Mouse (Mus musculus): ENCODE data around the gene Tmem229b.

Gene Tmem229b

DNA sequence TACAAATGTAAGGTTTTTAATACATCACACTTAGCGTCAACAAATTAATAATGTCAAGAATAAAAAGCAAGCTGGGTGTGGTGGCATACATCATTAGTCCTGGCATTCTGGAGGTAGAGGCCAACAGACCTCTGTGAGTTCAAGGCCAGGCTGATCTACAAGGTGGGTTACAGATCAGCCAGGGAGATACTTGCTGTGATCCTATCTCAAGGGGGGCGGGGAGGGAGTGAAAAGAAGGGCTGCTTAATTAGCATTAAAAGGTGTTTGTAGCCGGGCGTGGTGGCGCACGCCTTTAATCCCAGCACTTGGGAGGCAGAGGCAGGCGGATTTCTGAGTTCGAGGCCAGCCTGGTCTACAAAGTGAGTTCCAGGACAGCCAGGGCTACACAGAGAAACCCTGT, 20.1 kb upstream of the Tmem229b start:
- CTCF ChIA-PET = interaction anchor here in 3 of 4 experiments (0.5 to 2.9 kb wide), 8 partner anchors 12 to 118 kb away, joined by 3 to 14 read pairs (median 4); no protein-coding TSS in a partner anchor
- POLR2A ChIA-PET = interaction anchor here in 3 of 4 experiments (0.6 to 5.7 kb wide), 16 partner anchors 8 to 66 kb away, joined by 3 to 71 read pairs (median 8); no protein-coding TSS in a partner anchor

DNA sequence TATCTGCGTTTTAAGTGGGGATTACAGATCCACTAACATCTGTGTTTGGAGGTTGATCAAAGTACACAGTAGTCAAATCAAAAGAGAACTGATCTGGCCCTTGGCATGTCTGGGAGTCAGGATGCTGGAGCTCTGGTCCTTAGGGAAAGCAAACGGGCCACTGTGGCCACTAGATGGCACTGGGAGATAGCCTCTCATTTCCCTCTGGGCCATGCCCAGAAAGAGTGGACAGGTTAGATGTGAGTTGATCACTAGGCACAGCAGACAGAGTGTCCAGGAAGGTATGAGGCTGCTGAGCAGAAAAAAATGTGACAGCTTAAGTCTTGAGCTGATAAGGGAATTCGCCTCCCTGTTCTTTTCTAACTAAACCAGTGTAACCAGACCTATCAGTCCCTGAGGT, 15.5 kb upstream of the Tmem229b start:
- ChIA-PET CTCF (interaction anchor here (0.6 to 3.4 kb wide), 47 partner anchors 8 to 699 kb away, joined by 3 to 38 read pairs (median 4); partner anchors contain the start of genes Pigh (in 3 of the 4), Arg2 (in 1 of the 4), Atp6v1d (in 1 of the 4) and Eif2s1 (in 1 of the 4)), POLR2A (interaction anchor here (0.6 to 1.9 kb wide), 18 partner anchors 13 to 373 kb away, joined by 3 to 8 read pairs (median 3); partner anchors contain the start of gene Pigh (in 2 of the 4))

DNA sequence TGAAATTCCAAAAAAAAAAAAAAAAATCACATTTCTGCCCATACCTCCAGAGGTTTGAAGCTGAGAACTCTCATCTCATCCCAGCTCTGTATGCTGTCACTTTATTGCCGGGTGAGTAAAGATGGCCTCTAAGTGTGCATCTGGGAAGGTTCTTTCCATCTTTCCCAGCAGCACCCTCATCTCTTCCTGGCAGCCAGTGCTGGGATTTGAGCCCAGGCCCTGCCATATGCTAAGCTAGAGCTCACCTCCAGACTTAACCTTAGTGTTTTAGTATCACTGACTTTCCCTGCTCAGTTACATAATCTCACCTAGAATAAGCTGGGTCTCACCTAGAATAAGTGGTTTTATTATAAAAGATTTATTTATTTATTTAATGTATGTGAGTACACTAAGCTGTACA, 14.5 kb upstream of the Tmem229b start:
- CTCF ChIA-PET = interaction anchor here (0.6 to 3.4 kb wide), 15 partner anchors 11 to 700 kb away, joined by 3 to 38 read pairs (median 10); no protein-coding TSS in a partner anchor
- POLR2A ChIA-PET = interaction anchor here (0.6 to 1.9 kb wide), 10 partner anchors 14 to 878 kb away, joined by 3 to 8 read pairs (median 3); partner anchors contain the start of genes Pigh (in 1 of the 4) and Tmem229b (in 1 of the 4)

DNA sequence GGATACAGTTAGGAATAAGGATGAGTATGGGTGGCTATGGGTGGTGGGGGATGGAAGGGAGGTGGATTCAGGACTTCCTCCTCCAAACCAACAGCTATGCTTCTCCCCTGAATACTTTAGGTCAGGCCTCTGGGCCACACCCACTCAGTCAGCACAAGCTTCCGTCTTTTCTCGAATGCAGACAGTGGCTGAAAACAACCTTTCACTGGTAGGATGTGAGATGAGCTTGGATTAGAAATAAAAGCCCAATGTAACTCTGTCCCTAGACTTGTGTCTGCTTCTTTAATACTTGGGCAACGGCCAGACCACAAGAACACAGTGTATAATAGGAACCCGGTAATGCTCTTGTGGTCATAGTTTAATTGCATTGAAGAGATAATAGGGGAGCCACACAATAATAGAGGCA, 10.6 kb upstream of the Tmem229b start:
- ChIA-PET CTCF (interaction anchor here (0.5 to 4.9 kb wide), 9 partner anchors 17 to 99 kb away, joined by 3 to 43 read pairs (median 4); no protein-coding TSS in a partner anchor), POLR2A (interaction anchor here (0.6 to 2.2 kb wide), 14 partner anchors 8 to 118 kb away, joined by 3 to 9 read pairs (median 5); partner anchors contain the start of genes Pigh (in 1 of the 4), Plekhh1 (in 1 of the 4) and Tmem229b (in 1 of the 4))

DNA sequence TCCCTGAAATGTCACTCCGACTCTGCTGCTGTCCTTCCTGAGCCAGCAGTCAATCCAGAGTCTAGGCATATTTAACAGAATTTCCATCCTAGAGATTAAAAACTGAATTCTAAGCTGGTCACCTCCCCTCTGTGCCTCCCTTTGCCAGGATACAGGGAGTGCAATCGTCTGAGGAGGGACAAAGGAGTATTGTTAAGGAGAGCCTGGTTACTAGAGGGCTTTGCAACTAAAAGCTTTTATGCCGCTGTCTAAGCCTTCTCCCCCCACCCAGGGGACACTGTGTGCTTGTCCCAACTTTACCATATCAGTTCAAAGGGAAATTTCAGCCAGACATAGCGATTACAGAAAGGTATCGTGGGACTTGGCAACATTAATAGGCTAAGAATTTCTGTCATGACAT, 8.7 kb upstream of the Tmem229b start:
- POLR2A ChIA-PET = interaction anchor here in 3 of 4 experiments (0.6 to 4.8 kb wide), 16 partner anchors 11 to 960 kb away, joined by 3 to 40 read pairs (median 4); partner anchors contain the start of genes Plekhh1 (in 2 of the 3), Arg2 (in 1 of the 3) and Pigh (in 1 of the 3)
- CTCF ChIA-PET = interaction anchor here in 3 of 4 experiments (0.9 to 4.9 kb wide), 4 partner anchors 81 to 97 kb away, joined by 4 to 43 read pairs (median 14); no protein-coding TSS in a partner anchor

DNA sequence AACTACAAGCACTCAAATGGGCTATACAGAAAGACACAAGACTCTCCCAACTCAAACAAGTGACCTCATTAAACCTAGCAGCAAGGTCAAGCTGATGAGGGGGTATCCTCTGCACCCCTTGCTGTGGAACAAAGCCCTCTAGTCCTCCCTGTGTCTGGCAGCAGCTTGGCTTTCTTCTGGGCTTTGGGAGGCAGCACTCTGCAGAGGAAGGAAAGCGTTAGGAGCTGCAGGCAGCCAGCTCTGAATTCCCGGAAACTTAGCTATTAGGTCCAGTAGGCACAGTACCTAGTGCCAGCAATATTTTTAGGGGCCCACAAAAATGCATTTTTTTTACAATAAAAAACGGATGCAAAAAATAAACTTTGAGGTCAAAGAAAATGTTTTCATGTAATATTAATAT, 3.1 kb upstream of the Tmem229b start:
- ChIA-PET CTCF (interaction anchor here in 1 of 4 experiments (1.1 kb wide), 1 partner anchor 12 kb away, joined by 4 read pairs; no protein-coding TSS in a partner anchor), POLR2A (interaction anchor here in 3 of 4 experiments (1.1 to 2.2 kb wide), 6 partner anchors 10 to 25 kb away, joined by 3 to 10 read pairs (median 4); partner anchors contain the start of gene Plekhh1 (in 2 of the 3))

DNA sequence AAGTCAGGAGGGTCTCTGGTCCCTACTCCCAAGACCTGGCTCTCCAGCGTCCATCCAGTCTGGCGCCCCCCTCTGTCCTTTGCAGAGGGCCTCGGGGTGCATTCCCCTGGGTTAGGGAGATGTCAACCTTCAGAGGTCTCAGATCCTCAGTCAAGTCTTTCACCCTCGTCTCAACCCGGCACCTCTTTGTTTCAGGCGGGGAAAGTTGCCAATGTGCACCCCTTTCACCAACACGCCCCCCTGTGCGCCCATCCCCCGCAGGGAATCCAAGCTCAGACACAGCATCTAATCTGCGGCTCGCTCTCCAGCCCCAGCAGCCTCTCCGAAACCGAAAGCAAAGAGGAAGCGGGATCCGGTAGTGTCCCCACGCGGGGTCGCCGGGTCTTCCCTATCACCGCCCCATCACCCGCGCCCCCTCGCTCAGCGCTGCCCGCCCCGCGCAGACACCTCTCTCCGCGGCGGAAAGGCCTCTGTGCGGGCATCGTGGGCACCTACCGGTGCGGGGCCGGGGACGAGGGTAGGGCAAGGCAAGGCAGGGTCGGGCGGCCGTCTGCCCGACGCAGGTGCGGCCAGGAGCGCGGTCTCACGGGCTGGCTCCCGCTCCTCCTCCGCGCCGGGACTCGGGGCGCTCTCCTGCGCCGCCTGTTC, 825 bp downstream of the Tmem229b start:
- POLR2A ChIA-PET = interaction anchor here in 3 of 4 experiments (0.7 to 3.0 kb wide), 10 partner anchors 8 to 83 kb away, joined by 3 to 11 read pairs (median 4); partner anchors contain the start of genes Pigh (in 1 of the 3) and Plekhh1 (in 1 of the 3)
- CTCF ChIA-PET = interaction anchor here in 3 of 4 experiments (0.6 to 1.5 kb wide), 3 partner anchors 88 kb away, joined by 3 read pairs; no protein-coding TSS in a partner anchor

DNA sequence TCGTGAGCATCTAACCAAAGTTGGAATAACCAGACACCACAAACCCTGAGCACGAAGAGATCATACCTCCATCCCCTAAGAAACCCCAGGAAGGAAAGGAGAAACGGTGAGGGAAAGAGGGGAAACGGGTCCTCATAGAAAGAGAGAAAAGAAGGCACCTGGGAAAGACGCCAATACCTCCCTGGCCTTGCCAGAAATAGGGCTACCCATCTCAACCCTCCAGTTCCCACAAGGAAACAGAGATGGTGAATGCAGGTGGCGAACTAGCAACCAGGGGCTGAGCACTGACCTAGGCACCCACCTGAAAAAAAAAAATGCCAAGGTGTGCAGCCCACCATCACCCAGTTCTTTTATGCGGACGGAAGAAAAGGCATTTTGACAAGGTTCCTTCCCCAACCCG, 1.4 kb downstream of the Tmem229b start:
- POLR2A ChIA-PET = interaction anchor here in 1 of 4 experiments (1.6 to 1.8 kb wide), 2 partner anchors 9 to 23 kb away, joined by 4 read pairs; partner anchors contain the start of gene Plekhh1
- CTCF ChIA-PET = interaction anchor here in 3 of 4 experiments (0.6 to 1.6 kb wide), 3 partner anchors 17 to 87 kb away, joined by 3 to 4 read pairs (median 3); no protein-coding TSS in a partner anchor

DNA sequence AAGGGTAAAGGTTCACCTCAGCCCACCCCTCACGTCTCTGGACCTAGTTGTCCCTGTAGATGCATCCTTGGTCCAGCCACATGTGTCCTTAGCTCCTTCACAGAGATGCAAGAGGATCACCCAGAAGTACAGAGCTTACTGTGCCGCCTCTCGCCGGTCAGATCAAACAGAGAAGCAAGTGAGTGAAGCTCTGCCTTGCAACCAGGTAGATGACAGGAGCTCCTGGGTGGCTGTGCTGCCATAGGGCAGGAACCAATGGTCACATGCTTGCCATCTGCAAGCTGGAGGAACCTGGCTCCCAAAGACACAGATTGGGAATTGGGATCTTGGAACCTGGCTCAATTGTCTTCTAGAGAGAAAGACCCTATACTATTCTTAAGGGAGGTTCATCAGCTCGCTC, 2.0 kb downstream of the Tmem229b start:
- ChIA-PET POLR2A (interaction anchor here in 3 of 4 experiments (0.7 to 1.8 kb wide), 5 partner anchors 10 to 74 kb away, joined by 3 to 4 read pairs (median 4); partner anchors contain the start of gene Plekhh1 (in 1 of the 3)), CTCF (interaction anchor here in 2 of 4 experiments (1.2 to 1.6 kb wide), 2 partner anchors 17 to 32 kb away, joined by 4 read pairs; no protein-coding TSS in a partner anchor)

DNA sequence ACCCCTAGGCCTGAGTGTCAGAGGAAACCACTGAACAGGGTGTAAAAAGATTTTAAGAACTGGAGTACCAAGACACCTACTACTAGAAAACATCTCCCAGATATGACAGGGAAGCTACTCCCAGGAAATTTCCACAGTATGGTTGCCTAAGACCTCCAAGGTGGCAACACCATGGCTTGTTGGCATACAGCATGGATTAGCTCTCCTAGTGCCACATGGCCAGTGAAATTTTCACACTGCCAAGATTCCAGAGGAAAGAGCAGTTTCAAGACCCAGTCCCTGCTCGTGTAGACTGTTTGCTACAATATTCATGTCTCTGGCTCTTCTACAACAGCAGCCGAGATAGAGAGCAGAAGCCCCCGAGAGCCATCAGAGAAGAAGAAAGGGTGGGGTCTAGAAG, 4.4 kb downstream of the Tmem229b start:
- ChIA-PET POLR2A (interaction anchor here in 1 of 4 experiments (1.2 kb wide), 1 partner anchor 12 kb away, joined by 5 read pairs; no protein-coding TSS in a partner anchor), CTCF (interaction anchor here in 2 of 4 experiments (0.9 to 1.6 kb wide), 3 partner anchors 84 to 345 kb away, joined by 3 to 5 read pairs (median 3); no protein-coding TSS in a partner anchor)

DNA sequence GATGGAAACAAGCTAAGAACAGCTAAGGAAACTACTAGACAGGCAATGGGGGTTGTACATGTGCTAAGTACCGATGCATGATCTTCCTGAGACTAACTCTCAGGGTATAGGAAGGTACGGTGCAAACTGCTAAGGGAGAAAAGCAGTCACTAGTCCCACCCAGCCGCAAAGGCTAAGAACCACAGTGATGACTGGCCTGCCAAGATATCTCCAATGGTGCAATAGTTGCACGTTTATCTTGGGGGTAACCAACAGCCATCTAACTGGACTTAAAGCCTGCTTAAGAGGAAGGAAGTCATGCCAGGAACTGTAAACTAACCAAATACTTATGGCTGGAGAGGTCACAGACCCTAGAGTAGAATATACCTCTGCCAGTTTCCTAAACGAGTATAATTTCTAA, 5.0 kb downstream of the Tmem229b start:
- ChIA-PET POLR2A (interaction anchor here in 1 of 4 experiments (1.3 kb wide), 1 partner anchor 15 kb away, joined by 3 read pairs; no protein-coding TSS in a partner anchor), CTCF (interaction anchor here in 2 of 4 experiments (0.6 to 1.1 kb wide), 2 partner anchors 83 to 191 kb away, joined by 3 to 5 read pairs; no protein-coding TSS in a partner anchor)

DNA sequence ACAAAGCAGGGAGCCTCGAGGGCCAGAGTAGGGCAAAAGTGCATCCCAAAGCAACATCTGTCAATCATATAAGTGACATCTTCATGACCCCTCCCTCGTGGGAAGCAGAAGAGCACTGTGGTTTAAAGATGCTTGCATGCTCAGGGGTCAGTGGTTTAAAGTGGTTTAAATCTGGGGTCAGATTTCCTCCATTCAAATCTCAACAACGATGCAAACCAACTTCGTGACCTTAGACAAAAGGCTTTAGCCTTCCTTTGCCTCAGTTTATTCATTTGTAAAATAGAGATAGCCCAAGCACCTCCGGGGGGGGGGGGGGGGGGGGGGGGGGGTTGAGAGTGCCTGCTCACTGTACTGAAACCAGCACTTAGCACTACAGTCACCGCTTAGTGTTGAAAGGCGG, 10.7 kb downstream of the Tmem229b start:
- POLR2A ChIA-PET = interaction anchor here in 2 of 4 experiments (1.4 to 2.0 kb wide), 3 partner anchors 32 to 42 kb away, joined by 3 to 5 read pairs (median 3); partner anchors contain the start of gene Plekhh1 (in 1 of the 2)
- CTCF ChIA-PET = interaction anchor here in 1 of 4 experiments (0.5 kb wide), 1 partner anchor 1721 kb away, joined by 4 read pairs; no protein-coding TSS in a partner anchor

DNA sequence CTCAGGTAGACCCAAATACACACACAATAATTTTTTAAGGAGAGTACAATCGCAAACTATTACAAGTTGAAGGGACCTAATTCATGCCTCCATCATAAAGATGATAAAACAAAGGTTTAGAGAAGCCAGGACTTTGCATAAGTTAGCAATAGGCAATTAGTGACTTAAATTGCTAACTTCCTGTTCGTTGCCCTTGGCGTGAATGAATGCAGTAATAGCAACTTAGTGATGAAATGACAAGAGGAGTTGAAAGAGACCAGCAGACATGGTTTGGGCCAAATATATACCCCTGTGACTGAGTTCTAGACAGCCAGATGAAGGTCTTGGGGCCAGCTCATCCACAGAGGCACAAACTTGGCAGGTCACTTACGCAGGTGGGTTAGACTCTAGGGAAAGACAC, 11.2 kb downstream of the Tmem229b start:
- ChIA-PET CTCF (interaction anchor here in 2 of 4 experiments (0.5 to 0.6 kb wide), 2 partner anchors 32 to 1720 kb away, joined by 3 to 4 read pairs; no protein-coding TSS in a partner anchor), POLR2A (interaction anchor here in 1 of 4 experiments (1.0 to 1.6 kb wide), 4 partner anchors 9 to 77 kb away, joined by 3 to 6 read pairs (median 3); no protein-coding TSS in a partner anchor)

DNA sequence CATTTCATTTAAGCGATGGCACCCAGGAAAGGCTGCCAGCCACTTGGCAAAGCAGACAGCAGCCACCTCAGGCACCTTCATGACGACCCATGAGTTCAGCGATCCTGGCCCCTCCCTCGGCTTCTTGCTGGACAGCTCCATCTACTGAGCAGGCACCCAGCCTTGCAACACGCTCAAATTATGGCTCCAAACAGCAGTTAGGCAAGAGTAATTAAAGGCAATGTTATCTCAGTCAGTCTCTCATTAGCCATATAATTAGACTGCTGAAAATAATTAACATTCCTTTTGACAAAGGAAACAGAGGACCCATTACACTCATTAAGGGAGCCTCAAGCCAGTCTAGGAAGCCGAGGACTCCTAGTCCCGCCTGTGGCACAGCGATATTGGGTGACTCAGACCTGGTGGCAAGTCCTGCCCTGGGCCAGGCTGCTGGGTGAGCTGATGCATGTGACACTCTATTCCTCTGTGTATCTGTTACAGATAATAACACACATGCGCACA, 19.8 kb downstream of the Tmem229b start:
- ChIA-PET CTCF (interaction anchor here in 1 of 4 experiments (0.6 kb wide), 1 partner anchor 111 kb away, joined by 3 read pairs; no protein-coding TSS in a partner anchor), POLR2A (interaction anchor here in 3 of 4 experiments (0.9 to 2.5 kb wide), 8 partner anchors 8 to 48 kb away, joined by 3 to 10 read pairs (median 4); partner anchors contain the start of gene Plekhh1 (in 1 of the 3))

DNA sequence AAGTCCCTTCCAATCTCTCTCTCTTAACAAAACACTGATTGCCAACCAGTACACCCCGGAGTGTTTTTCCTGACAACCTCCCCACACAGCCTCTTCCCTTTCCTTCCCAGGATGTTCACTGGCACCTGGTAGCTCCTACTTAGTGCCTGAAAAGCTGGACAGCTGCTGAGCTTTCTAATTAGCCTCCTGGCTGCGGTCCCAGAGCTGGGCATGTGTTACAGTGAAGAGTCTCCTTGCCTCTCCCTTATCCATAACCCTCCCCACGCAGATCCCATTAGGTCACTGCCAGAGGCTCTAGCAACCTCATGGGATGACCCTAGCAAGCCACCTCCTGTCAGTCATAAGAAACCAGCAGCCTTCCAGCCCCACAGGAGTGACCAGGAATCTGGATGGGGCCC, 23.4 kb downstream of the Tmem229b start:
- CTCF ChIA-PET = interaction anchor here in 2 of 4 experiments (0.8 to 1.2 kb wide), 4 partner anchors 13 to 473 kb away, joined by 3 to 5 read pairs (median 4); no protein-coding TSS in a partner anchor
- POLR2A ChIA-PET = interaction anchor here in 1 of 4 experiments (0.6 kb wide), 1 partner anchor 100 kb away, joined by 4 read pairs; no protein-coding TSS in a partner anchor

DNA sequence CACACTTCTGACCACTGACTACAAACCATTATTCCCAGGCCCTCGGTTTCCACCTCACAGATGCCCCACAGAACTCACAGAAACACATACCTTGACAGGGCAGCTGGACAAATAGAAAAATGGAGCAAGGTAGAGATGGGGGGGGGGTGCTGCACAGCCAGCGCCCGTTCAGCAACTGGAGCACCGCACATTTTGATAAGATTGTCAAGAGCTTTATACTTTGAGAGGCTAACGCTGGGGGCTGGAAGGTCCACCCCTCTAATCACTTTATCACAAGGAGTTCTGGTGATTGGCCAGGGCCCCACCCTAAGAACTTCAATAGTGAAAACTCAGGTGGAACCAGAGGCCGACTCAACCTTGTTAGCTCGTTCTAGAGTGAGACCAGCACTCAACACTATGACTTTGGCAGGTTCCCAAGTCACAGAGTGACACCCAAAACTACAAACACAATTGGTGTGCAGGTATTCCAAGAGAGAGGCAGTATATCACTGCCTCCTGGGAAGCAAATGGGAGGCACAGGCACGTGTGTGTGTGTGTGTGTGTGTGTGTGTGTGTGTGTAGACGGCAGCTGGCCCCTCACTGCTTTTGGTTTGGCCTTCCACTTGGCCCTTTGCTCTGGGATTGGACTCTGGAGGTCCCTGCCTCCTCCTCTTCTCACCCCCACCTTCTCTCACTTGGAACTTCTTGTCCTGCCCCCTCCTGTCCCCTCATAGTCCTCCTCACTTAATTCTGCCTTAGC, 24.0 kb downstream of the Tmem229b start:
- ChIA-PET POLR2A (interaction anchor here in 1 of 4 experiments (0.6 to 0.7 kb wide), 2 partner anchors 48 to 101 kb away, joined by 3 to 4 read pairs; no protein-coding TSS in a partner anchor), CTCF (interaction anchor here in 3 of 4 experiments (0.7 to 1.2 kb wide), 6 partner anchors 14 to 472 kb away, joined by 3 to 7 read pairs (median 4); no protein-coding TSS in a partner anchor)

Measured in embryonic stem cell, embryonic (primary cell).